Mouse (Mus musculus): ENCODE data around the gene Lman2. TPM values are rescaled to one million over a fixed set of nuclear protein-coding genes. Genes with fewer than 3 reads are reported as not detected.

The Lman2 gene
- total RNA-seq, 2 experiments from 2014 or later = 36.7 to 42.3 TPM

DNA sequence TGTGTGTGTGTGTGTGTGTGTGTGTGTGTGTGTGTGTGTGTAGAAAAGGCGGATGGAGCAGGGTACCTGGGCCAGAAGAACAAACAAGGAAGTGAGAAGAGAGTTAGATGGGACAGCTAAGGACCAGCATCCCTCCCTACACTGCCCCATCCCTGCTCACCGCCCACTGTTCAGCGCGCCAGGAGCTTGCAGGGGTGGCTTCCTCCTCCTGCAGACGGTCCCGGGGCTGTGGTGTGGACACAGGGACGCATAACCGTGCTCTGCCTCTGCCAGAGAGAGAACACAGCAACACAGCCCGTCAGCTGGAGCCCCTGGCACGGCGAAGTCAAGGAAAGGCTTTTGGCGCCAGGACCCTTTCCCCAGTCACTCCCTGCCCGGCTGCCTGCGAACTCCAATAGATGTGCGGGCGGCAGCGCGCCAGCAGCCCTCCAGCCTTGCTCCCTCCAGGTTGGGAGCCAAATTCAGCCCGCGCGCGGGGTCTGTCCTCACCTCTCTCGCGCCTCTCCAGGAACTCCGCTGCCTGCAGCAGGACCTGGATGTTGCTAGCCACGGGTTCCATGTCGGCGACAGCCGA, 33.4 kb downstream of the Lman2 start:
- no peak for DNase-seq
- Histone ChIP-seq H3K4me3 (peak overlapping the region; percentile 87), H3K27ac (no peak overlapping the region)
- no peak for TF ChIP-seq CTCF (IDR thresholded peaks at IDR 0.05)
- intact Hi-C loops (cut with DNase I) = no loop called here

DNA sequence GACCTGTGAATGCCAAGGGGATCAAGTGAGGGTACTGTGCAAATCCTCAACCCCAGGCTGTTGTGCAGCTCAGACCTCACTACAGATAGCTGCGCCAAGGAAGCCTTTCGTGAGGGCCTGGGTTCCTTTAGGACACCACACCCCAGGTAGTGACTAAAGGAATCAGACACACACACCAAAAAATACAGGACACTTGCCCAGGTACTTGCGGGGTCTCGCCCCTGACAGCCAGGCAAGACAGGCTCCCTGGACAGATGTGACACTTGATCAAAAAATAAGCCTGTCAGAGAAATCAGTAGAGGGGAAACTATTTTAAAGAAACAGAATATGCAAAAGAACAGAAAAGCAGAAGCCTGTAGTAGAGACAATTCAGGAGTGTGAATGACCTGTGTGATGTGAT, 33.9 kb downstream of the Lman2 start:
- intact Hi-C loops (cut with DNase I) = no loop called here
- no peak for DNase-seq
- TF ChIP-seq CTCF (IDR thresholded peaks at IDR 0.05) = no peak
- Histone ChIP-seq H3K4me3 (no peak overlapping the region), H3K27ac (no peak overlapping the region)

DNA sequence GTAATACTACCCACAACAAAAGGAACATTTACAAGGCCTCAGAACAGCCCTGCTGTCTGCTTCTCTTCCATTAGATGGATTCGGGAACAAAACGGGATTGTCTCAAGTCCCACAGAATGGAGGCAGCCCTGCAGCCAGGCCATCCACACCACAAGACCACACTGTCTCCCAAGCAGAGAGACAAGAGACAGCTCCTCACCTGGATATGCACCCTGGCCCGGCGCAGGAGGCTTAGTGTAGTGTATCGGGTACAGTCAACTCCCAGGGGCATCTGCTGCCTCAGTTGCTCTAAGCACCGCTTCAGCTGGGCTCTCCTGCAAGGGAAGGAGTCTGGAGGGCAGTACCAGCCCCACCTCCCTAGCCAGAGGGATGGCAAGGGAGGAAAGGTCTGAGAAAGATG, 34.4 kb downstream of the Lman2 start:
- no peak for DNase-seq
- Histone ChIP-seq H3K4me3 (no peak overlapping the region), H3K27ac (no peak overlapping the region)
- TF ChIP-seq CTCF (IDR thresholded peaks at IDR 0.05) = no peak
- intact Hi-C loops (cut with DNase I) = no loop called here

DNA sequence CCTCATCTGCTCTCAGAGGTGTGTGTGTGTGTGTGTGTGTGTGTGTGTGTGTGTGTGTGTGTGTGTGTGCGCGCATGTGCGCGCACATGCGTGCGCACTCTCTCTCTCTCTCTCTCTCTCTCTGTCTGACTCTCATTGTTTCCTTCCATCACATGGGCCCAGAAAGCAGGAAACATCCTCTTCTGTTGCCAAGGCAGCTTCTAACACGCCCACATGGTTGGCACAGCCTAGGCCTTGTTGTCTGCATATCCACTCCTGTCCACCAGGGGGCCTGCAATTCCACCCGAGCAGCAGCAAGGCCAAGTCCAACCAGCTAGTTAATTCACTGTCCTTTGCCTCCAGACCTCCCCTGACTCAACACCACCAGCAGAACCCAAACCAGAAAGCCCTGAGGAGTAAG, 35.0 kb downstream of the Lman2 start:
- Histone ChIP-seq H3K27ac (no peak overlapping the region), H3K4me3 (no peak overlapping the region)
- intact Hi-C loops (cut with DNase I) = no loop called here
- TF ChIP-seq CTCF (IDR thresholded peaks at IDR 0.05) = peak; percentile 85
- peak; percentile 83 for DNase-seq

DNA sequence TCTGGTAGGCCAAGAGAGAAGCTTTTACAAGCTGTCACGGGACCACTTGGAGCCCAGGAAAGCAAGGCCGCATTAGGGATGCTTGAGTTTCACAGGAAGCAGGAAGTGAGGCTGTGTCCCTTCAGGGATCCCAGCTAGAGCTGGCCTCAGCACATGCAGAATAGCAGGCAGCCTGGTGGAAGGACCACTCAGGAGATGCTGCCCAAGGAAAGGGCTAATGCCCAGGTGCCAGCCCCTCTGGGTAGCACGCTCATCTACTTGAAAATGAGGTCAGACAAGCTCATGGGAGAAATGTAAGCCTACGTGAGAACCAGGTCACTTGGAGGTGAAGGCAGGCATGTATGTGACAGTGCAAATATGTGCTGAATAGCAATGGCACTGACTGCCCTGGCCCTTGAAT, 35.4 kb downstream of the Lman2 start:
- no peak for TF ChIP-seq CTCF (IDR thresholded peaks at IDR 0.05)
- H3K27ac ChIP-seq = no peak overlapping the region
- no peak overlapping the region for H3K4me3 ChIP-seq
- intact Hi-C loops (cut with DNase I) = no loop called here
- no peak for DNase-seq

DNA sequence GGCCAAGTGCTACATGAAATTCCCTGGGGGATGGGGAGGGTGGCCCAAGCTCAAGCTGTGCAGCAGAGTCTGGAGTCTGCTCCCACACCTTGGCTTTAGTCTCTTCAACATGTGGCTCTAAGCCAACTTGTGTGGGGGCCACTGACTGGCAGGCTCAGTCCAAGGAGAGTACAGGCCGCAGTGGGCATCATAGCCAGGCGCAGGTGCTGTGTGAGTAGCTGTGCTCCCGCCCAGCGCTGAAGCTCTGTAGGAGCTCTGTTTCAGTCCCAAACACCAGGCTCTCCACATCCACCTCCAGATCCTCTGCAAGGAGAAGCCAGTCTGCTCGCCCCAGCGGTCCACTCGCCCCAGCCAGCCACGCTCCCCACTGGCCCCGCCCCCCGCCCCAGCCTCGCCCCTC, 37.0 kb downstream of the Lman2 start:
- Histone ChIP-seq H3K27ac (no peak overlapping the region), H3K4me3 (no peak overlapping the region)
- intact Hi-C loops (cut with DNase I) = no loop called here
- TF ChIP-seq CTCF (IDR thresholded peaks at IDR 0.05) = no peak
- no peak for DNase-seq

DNA sequence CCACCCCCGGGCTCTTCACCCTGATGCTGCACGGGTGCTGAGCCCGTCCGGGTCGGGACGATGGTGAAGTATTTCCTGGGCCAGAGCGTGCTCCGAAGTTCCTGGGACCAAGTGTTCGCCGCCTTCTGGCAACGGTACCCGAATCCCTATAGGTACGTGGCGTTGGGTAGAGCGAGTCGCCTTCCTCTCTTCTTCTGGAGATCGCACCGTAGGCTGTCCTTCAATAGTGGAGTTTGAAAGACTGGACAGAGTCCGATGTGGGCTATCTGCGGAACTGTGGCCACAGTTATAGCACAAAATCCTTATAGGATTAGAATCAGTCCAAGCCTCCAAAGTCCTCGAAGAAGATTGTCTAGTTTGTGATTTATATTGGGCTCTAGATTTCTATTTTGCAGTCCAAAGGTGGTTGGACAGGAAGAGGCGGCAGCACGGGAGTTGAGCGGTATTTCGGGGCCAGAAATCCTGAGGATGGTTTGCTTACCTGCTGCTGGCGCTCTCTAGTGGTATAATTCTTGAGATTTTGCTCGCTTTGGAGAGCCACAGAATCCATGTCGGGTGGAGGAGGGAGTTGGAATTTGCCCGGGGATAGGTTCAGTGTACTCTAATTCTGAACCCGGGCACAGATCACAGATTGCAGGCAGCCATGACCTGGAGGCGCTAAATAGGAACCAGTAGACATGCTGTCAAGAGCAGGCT, 40.3 kb downstream of the Lman2 start:
- TF ChIP-seq CTCF (IDR thresholded peaks at IDR 0.05) = peak; percentile 37
- intact Hi-C loops (cut with DNase I) = no loop called here

DNA sequence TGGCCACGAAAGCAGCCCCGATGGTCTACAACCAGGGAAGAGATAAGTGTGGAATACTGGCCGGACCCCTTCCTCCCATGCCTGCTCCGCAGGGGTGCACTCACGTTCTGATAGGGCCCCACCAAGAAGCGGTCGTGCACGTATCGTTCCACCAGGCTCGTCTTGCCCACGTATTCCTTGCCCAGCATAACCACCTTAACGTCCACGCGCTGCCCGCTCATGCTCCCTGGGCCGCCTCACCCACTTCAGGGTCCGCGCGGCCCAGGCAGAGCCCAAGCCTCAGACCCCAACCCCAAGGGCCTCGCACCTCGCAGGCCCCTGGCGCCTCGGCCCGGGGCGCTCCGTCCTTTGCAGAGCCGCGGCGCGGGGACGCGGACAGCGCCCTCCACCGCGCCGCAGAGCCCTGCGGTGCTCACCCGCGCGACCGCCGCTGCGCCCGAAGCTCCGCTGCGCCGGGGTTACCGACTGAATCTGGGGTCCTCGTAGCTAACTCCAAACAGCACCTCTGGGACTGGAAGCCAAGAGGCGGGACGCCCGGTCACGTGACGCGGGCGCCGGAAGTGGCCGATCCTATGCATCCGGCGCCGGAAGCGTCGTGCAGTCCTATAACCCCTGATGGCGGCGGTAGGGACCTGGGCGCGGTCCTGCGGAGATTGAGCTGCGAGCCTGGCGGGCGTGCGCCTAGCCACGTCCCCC, 41.0 kb downstream of the Lman2 start, which contains the start of gene Rab24:
Gene Rab24, minus strand, starts transcription at position 513 of the 696 bp plus-strand sequence.
- intact Hi-C loops (cut with DNase I) = no loop called here
- peak; percentile 93 for DNase-seq
- TF ChIP-seq CTCF (IDR thresholded peaks at IDR 0.05) = no peak

More for the DNA sequence above, 40.3 kb downstream of the Lman2 start:
- DNase-seq = no peak
- H3K4me3 ChIP-seq = peak overlapping the region; percentile 81
- peak overlapping the region; percentile 88 for H3K27ac ChIP-seq

DNA sequence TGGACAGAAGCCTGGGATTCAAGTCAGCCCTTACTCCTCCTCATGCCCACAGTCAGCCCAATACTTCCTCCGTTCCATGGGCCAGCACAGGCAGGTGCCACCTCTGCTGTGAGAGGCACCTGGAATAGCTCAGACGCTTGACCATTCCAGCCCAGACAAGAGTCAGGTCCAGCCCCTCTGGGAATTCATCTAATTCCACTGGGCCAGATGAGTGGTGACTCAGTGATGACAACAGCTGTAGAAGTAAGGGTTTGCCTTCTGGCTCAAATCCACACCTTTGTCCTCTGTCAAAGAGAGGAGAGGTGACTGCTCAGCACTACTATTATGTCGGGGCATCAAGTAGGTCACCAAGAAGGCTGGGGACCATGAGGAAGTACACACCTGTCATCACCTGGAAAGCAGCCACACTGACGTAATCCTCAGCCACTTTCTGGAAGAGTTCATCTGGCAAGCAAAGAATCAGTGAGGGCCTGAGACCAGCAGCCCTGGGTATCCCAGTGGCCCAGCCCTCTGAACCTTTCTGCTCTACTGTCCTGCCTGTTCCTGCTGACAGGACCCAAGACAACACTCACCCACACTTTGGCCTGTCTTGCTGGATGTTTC, 42.6 kb downstream of the Lman2 start, which contains the start of gene Prelid1:
Gene Prelid1, plus strand, starts transcription at position 570 of the 603 bp plus-strand sequence.
- no peak for DNase-seq
- no peak for TF ChIP-seq CTCF (IDR thresholded peaks at IDR 0.05)
- Histone ChIP-seq H3K27ac (peak within 1 kb of the TSS; percentile 88), H3K4me3 (peak within 1 kb of the TSS; percentile 81)
- intact Hi-C loops (cut with DNase I) = no loop called here

More for the DNA sequence above, 41.0 kb downstream of the Lman2 start, which contains the start of gene Rab24:
- Histone ChIP-seq H3K27ac (peak within 1 kb of the TSS; percentile 88), H3K4me3 (peak within 1 kb of the TSS; percentile 81)

DNA sequence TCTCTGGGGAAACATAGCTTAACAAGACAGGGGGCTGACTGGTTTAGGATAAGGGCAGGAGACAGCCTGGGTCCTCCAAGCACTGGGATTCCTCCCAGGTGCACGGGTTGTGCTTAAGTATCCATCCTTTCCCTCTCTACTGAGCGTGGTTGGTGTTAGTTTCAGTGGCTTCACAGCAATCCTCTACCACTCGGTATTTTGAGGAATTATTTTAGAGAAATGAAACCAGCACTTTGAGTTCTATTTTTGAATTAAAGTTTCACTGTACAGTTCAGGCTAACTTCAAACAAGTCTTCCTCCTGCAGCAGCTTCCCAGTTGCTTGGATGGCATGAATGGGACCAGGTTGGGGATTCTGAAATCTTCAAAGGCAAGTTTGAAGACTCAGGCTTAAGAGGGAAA, 44.2 kb downstream of the Lman2 start:
- no peak for DNase-seq
- intact Hi-C loops (cut with DNase I) = no loop called here
- no peak overlapping the region for H3K4me3 ChIP-seq
- no peak overlapping the region for H3K27ac ChIP-seq
- no peak for TF ChIP-seq CTCF (IDR thresholded peaks at IDR 0.05)

DNA sequence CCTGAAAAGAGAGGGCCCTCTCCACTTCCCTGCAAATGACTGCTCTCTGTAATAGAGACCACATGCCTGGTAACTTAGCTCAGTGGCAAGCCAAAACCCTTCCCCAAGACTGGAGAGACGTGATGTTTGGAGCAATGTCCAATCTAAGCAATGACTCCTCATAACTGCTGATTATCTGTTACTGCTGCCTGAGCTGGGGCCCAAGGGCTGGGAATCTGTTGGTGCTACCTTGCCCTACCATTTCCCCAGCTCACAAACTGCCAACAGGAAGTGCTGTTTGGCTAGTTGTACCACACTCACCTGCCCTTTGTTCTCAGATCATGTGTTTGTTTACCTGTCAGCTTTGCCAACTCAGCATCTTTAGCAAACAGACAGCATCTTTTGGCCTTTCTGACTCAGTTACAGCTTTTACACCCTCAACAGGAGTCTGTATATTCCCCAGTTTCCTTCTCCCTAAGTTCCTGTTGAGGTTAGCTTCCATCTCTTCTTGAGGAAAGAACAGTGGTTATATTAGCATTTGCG, 47.6 kb downstream of the Lman2 start:
- DNase-seq = no peak
- TF ChIP-seq CTCF (IDR thresholded peaks at IDR 0.05) = no peak
- H3K4me3 ChIP-seq = no peak overlapping the region
- intact Hi-C loops (cut with DNase I) = no loop called here
- H3K27ac ChIP-seq = no peak overlapping the region

DNA sequence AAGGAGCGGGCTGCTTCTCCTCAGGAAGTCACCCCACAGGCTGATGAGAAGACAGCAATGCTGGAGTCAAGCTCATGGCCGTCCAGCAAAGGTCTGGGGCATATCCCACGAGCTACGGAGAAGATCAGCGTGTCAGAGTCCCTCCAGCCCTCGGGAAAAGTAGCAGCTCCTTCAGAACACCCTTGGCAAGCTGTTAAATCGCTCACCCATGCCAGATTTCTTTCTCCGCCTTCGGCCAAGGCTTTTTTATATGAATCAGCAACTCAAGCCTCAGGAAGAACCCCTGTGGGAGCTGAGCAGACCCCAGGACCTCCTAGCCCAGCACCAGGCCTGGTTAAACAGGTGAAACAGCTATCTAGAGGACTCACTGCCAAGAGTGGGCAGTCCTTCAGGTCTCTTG, 49.5 kb downstream of the Lman2 start:
- intact Hi-C loops (cut with DNase I) = no loop called here
- Histone ChIP-seq H3K27ac (no peak overlapping the region), H3K4me3 (no peak overlapping the region)
- no peak for TF ChIP-seq CTCF (IDR thresholded peaks at IDR 0.05)
- DNase-seq = no peak
